Mouse (Mus musculus) midbrain, embryonic 14.5 days (tissue): Measurements from ENCODE around the gene Dab2ip. TPM values are rescaled to one million over a fixed set of nuclear protein-coding genes. Genes with fewer than 3 reads are reported as not detected.

Experiments
- ATAC-seq: fragments of 200-750 bp; cut with Nextera tagmentation; 2 replicates; pipeline ENCODE4 v1.8.0; 2017; ENCODE audit warnings: moderate number of reproducible peaks, moderate library complexity; ENCODE audit not compliant: low FRiP score, low TSS enrichment
- DNase-seq: peaks from one replicate; pipeline ENCODE4 v3.0.0-alpha.2; 2015
- H3K27ac ChIP-seq: fragments of 300-500 bp; sonication (generic); replicated peaks from 2 replicates; pipeline ENCODE4 v1.5.1; 2014; ENCODE audit warnings: mild to moderate bottlenecking, low read depth, low read length, moderate library complexity
- H3K27me3 ChIP-seq: fragments of 300-500 bp; sonication (generic); 2 replicates; pipeline ENCODE4 v1.6.1; 2014; ENCODE audit warnings: low read length, control low read depth, mixed read lengths; ENCODE audit not compliant: control insufficient read depth, insufficient read depth
- H3K36me3 ChIP-seq: fragments of 300-500 bp; sonication (generic); 2 replicates; pipeline ENCODE4 v1.6.1; 2014; ENCODE audit warnings: low read length, control low read depth; ENCODE audit not compliant: control insufficient read depth, insufficient read depth
- H3K4me1 ChIP-seq: fragments of 300-500 bp; sonication (generic); 2 replicates; pipeline ENCODE4 v1.6.1; 2014; ENCODE audit warnings: mild to moderate bottlenecking, antibody characterized with exemption, low read length, control low read depth; ENCODE audit not compliant: control insufficient read depth, insufficient read depth
- H3K4me2 ChIP-seq: fragments of 300-500 bp; sonication (generic); 2 replicates; pipeline ENCODE4 v1.6.1; 2014; ENCODE audit warnings: mild to moderate bottlenecking, low read length, moderate library complexity
- H3K4me3 ChIP-seq: fragments of 300-500 bp; sonication (generic); replicated peaks from 2 replicates; pipeline ENCODE4 v1.5.1; 2014; ENCODE audit warnings: low read depth, low read length
- H3K9ac ChIP-seq: fragments of 300-500 bp; sonication (generic); replicated peaks from 2 replicates; pipeline ENCODE4 v1.6.1; 2014; ENCODE audit warnings: mild to moderate bottlenecking, low read length, moderate library complexity
- H3K9me3 ChIP-seq: fragments of 300-500 bp; sonication (generic); 2 replicates; pipeline ENCODE4 v1.6.1; 2016; ENCODE audit warnings: low read length, control low read depth, mixed read lengths; ENCODE audit not compliant: control insufficient read depth
- WGBS: fragments of 180-500 bp; shearing (Covaris S2); extraction: QIAGEN DNeasy Blood & Tissue Kit; methylation state at CpG from one replicate; pipeline ENCODE4 v1.1.7; 2014; 5-methylcytosine and 5-hydroxymethylcytosine counted together
- polyA plus RNA-seq: library from polyadenylated mRNA; unstranded; fragments of >200 nt; fragmentation: Nextera tagmentation; extraction: Ambion mirVana; gene quantifications from 2 replicates; pipeline ENCODE4 v1.2.1, GENCODE M21; 2014

The Dab2ip gene
- polyA plus RNA-seq, 1 experiment from 2014 or later = 46.4 TPM

DNA sequence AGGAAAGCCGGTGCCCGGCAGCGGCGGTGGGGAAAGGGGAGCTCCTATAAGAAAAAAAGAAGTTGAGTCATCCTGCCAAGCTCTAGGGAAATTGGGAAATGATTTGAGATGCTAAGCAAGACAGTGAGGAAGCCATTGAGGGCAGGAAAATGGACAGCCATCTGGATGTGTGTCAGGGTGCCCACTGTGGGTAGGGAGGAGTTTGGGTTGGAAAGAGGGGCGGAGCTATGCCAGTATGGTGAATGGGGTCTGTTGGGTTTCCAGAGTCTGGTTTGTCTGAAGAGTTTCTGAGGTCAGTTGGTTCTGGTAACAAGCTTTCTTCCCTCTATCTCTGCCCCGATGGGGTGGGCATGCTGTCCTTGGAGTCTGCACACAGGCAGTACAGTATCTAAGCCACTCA, 165.2 kb downstream of the Dab2ip start:
- Histone ChIP-seq H3K4me3 (no peak overlapping the region), H3K27ac (no peak overlapping the region)
- no peak for DNase-seq

DNA sequence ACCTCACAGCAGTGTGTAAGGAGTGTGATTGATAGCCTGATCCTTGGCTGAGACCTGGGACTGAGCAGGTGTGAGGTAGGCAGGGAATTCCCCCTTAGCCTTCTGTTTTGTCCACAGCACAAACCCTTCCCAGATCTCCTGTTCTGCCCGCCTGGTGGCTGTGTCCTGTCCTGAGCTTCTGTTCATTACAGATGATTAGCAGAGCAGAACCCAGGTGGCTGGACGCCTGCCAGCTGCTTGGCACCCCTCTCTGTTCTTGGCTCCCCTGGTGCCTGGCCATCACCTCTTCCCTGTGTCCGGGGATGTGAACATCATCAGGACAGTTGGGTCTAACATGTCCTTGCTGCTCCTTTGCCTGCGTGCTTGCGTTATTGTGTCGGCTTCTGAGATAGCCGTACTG, 165.6 kb downstream of the Dab2ip start:
- no peak overlapping the region for H3K4me3 ChIP-seq
- ATAC-seq = no peak

More for the DNA sequence above, 165.2 kb downstream of the Dab2ip start:
- H3K4me1 ChIP-seq = no peaks in the 10 kb centered on the region
- no peaks in the 10 kb centered on the region for H3K9me3 ChIP-seq
- H3K4me2 ChIP-seq = no peak overlapping the region
- H3K9ac ChIP-seq = no peak overlapping the region
- H3K27me3 ChIP-seq = no peaks in the 10 kb centered on the region
- WGBS = 90% methylated on average over 6 of the region's 6 CpGs
- H3K36me3 ChIP-seq = peaks cover 77% of the 10 kb centered on the region
- ATAC-seq = no peak

DNA sequence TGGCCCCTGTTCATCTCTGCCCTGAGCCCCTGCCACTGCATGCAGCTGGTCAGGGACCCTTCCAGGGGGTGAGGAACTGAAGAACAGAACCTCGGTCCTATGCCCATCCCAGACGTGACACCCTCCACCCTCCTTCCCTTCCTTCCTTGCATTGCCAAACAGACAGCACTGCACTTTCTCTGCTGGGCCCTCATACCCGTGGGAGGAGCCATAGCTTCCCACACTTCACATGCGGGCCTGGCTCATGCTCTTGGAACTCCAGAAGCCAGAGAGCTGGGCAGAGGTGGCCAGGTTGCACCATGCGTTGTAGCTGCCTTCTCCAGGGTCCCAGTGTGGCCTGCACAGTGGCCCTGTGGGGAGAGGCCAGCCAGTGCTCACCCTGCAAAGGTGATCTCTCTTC, 170.6 kb downstream of the Dab2ip start:
- H3K9me3 ChIP-seq = no peaks in the 10 kb centered on the region
- WGBS = 66% methylated on average over 5 of the region's 5 CpGs
- no peak overlapping the region for H3K4me2 ChIP-seq
- DNase-seq (no peak), ATAC-seq (no peak)
- no peaks in the 10 kb centered on the region for H3K27me3 ChIP-seq
- H3K9ac ChIP-seq = no peak overlapping the region
- no peaks in the 10 kb centered on the region for H3K4me1 ChIP-seq
- peaks cover 50% of the 10 kb centered on the region for H3K36me3 ChIP-seq
- peak overlapping the region; percentile 61; the same call in 1 of the 2 replicates for H3K27ac ChIP-seq
- H3K4me3 ChIP-seq = no peak overlapping the region

More for the DNA sequence above, 165.6 kb downstream of the Dab2ip start:
- DNase-seq = no peak
- Histone ChIP-seq H3K27ac (no peak overlapping the region), H3K9ac (no peak overlapping the region), H3K36me3 (peaks cover 77% of the 10 kb centered on the region), H3K4me2 (no peak overlapping the region), H3K9me3 (no peaks in the 10 kb centered on the region), H3K4me1 (no peaks in the 10 kb centered on the region), H3K27me3 (no peaks in the 10 kb centered on the region)
- WGBS = 85% methylated on average over 7 of the region's 7 CpGs

DNA sequence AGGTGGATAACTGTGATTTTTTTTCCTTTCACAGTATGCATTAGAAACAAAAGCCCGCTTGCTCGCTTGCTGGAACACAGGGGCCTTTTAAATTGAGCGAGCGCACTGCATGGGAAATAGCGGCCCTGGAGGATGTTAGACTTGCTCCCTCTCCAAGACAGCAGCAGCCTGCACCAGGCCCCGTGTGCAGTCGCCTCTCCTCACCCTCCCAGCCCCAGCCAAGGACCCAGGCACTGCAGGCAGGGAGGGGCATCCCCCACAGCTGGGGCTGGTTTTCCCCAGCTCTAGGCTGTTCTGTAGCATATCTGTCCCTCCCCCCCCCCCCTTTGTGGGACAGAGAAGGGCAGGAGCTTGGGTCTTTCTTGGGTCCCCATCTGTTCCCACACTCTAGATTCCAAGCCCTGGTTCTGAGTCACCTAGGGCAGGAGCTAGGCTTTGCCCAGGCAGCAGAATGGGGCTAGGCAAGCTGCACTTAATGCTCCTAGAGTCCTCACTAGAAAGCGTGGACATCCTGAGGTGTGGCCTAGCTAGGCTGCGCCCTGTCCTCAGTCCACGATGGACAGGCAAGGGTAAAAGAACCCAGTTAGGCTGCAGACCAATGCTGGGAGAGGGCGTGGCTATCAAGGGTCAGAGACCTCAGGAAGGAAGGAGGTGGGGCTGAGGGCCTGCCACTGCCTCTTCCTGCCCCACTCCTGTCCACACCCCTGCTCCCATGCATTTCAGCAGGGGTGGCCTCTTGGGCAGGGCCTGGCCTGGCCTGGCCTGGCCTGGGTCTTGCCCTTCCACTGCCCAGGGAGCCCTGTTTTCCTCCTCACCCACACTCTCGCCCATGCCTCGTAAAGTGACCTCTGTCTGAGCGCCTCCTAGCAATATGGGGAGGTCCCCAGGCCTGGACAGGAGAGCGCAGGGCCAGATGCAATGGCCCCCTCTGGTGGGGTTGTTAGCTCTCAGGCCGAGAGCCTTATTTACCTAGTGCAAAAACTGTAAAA, 171.3 kb downstream of the Dab2ip start:
- Histone ChIP-seq H3K4me2 (no peak overlapping the region), H3K36me3 (peaks cover 46% of the 10 kb centered on the region), H3K4me3 (no peak overlapping the region), H3K9ac (no peak overlapping the region), H3K27ac (peak overlapping the region; percentile 61; the same call in 1 of the 2 replicates), H3K9me3 (no peaks in the 10 kb centered on the region), H3K4me1 (no peaks in the 10 kb centered on the region), H3K27me3 (no peaks in the 10 kb centered on the region)
- DNase-seq (peak; percentile 45), ATAC-seq (0 out of 2 replicates have a peak, but pooled peaks have one; percentile 39)
- 52% methylated on average over 16 of the region's 16 CpGs for WGBS

DNA sequence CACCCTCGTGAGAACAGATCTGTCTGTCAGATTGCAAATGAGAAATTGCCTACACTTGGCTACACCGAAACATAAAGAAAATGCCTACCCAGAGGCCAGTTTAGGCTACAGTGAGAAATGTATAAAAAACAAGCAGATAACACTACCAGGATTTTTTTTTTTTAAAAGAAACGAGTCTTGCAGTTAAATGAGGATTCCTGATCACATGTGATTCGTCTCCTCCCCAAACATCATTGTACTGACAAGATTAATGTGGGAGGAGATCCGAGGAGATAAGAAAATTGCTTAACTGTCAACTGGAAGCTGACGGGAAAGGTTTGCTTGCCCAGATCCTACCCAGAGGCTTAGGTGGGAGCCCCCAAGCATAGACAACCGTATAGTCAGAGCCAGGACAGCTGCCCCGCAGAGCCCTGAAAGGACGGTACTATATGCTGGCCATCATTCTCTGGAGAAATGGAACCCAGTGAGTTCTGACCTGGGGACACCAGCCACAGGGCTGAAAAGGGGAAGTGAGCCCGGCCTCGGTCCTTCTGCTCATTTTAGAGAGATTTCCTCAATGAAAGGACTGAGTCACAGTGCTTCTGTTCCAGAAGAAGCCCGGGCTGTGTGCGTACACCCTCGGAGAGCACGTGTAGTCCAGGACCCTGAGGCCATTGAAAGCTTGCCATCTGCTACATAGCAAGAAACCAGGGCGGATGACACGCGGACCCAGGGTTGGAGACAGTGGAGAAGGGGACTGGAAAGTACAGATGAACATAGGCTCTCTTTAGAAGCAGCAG, 173.8 kb downstream of the Dab2ip start:
- peak; percentile 42 for DNase-seq
- 72% methylated on average over 18 of the region's 18 CpGs for WGBS

DNA sequence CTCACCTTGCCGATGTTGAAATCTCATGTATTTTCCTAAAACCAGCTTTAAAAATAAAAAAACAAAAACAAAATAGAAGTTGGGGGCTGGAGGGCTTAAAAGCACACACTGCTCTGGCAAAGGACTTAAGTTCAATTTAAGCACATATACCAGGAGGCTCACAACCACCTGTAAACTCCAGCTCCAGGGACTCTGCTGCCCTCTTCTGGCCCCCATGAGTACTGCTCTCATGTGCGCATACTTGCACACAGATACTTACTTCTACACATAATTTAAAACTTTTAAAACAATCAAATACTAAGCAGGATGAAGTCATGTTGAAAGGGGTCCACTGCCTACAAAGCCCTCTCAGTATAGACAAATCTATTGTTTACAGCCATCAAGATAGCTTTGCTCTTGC, 176.9 kb downstream of the Dab2ip start:
- no peak for DNase-seq
- no peak overlapping the region for H3K27ac ChIP-seq
- no peak overlapping the region for H3K4me3 ChIP-seq
- no peak for ATAC-seq
- H3K27me3 ChIP-seq = no peaks in the 10 kb centered on the region
- no peaks in the 10 kb centered on the region for H3K4me1 ChIP-seq
- no peak overlapping the region for H3K4me2 ChIP-seq
- 96% methylated on average over 2 of the region's 2 CpGs for WGBS
- no peak overlapping the region for H3K9ac ChIP-seq
- H3K9me3 ChIP-seq = no peaks in the 10 kb centered on the region
- H3K36me3 ChIP-seq = peaks cover 10% of the 10 kb centered on the region

More for the DNA sequence above, 173.8 kb downstream of the Dab2ip start:
- Histone ChIP-seq H3K4me3 (no peak overlapping the region), H3K27ac (peak overlapping the region; percentile 45), H3K27me3 (no peaks in the 10 kb centered on the region), H3K9me3 (no peaks in the 10 kb centered on the region), H3K4me2 (no peak overlapping the region), H3K9ac (no peak overlapping the region), H3K4me1 (no peaks in the 10 kb centered on the region), H3K36me3 (peaks cover 37% of the 10 kb centered on the region)
- no peak for ATAC-seq

DNA sequence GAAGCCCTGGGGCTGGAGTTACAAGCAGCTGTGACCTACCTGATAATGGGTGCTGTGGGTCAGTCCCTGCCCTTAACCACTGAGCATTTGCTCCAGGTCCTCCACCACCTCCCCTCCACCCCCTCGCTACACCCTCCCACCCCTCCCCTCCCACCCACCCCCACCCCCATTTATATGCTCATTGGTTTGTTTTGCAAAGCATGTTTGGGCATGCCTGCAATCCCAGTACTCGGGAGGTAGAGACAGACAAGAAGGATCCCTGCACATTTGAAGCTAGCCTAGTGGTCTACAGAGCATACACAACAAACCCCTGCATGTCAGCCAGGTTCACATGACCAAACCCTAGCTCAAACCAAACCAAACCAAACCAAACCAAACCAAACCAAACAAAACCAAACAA, 178.0 kb downstream of the Dab2ip start:
- Histone ChIP-seq H3K27me3 (no peaks in the 10 kb centered on the region), H3K9ac (no peak overlapping the region), H3K9me3 (no peaks in the 10 kb centered on the region), H3K4me3 (no peak overlapping the region), H3K27ac (no peak overlapping the region), H3K4me1 (no peaks in the 10 kb centered on the region), H3K4me2 (no peak overlapping the region), H3K36me3 (peaks cover 5% of the 10 kb centered on the region)
- no peak for ATAC-seq
- WGBS = 80% methylated on average over 2 of the region's 2 CpGs
- DNase-seq = no peak

DNA sequence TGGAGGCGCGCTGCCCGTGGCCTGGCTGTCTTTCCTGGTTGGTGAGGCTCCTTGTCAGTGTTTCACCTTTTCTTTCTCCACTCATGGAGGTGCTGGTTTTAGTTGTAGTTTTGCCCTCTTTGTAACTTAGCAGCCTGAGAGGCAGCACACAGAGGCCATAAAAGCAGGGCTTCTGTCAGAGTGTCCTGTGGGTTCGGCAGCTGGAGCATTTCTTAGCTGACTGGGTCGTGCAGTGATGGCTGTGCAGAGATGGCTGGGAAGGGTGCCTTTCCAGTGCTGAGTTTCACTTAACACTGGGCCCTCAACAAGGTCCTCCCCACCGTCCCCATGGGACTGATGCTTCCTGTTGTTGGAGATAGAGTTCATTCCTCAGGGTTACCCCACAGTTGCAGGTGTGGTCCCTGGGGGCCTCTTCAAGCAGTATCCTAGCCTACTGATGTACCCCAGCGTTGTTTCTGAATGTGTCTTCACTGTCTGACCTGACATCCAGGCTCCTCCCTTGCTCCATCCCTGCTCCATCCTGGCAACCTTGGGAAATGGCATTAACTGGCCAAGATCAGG, 179.5 kb downstream of the Dab2ip start:
- no peaks in the 10 kb centered on the region for H3K4me1 ChIP-seq
- ATAC-seq (no peak), DNase-seq (no peak)
- H3K36me3 ChIP-seq = no peaks in the 10 kb centered on the region
- H3K4me2 ChIP-seq = no peak overlapping the region
- 83% methylated on average over 7 of the region's 7 CpGs for WGBS
- H3K27me3 ChIP-seq = no peaks in the 10 kb centered on the region
- no peak overlapping the region for H3K9ac ChIP-seq
- no peaks in the 10 kb centered on the region for H3K9me3 ChIP-seq
- H3K4me3 ChIP-seq = no peak overlapping the region
- H3K27ac ChIP-seq = no peak overlapping the region
